Mouse (Mus musculus): ENCODE measurements around the gene Hk3. TPM values are rescaled to one million over a fixed set of nuclear protein-coding genes. Genes with fewer than 3 reads are reported as not detected.

Gene Hk3
- polyA plus RNA-seq (2014; fragmentation: Illumina TruSeq; extraction: RNeasy Lipid Tissue Mini Kit (QIAGEN cat#74804)) = not detected

DNA sequence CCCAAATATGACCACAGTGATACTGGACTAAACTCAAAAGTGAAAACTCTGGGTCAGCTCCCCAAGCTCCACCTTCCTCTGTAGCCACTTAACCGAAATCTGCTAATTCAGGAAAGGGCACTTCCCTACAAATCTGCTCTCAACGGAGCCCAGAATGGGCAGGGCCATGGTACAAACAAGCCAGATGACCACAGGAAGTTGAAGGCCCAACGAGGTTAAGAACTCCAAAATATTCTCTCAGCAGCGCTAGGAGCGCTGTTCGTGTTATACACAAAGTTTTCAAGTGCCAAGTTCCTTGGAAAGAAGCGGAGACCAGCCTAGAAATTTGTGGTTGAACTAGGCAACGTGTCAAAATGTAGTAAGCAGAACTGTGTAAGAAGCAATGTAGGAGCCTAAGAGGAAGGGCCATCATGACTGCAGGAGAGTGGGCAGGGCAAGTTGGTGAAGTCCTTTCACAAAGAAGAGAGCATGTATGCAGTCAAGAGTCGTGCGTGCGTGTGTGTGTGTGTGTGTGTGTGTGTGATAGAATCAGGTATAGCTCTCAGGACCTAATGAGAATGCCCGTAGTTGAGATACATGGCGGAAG is at the start of gene Hk3:
Hk3 (minus strand) TSS at position 192 of the 586 bp plus-strand sequence.

Other genes with a start within 250 kb of the Hk3 start
- 8.2 TPM for gene Eif4e1b, start 237.4 kb downstream of the Hk3 start, polyA plus RNA-seq (2014; fragmentation: Illumina TruSeq; extraction: RNeasy Lipid Tissue Mini Kit (QIAGEN cat#74804))
- 1.3 TPM for gene Tspan17, start 232.0 kb downstream of the Hk3 start, polyA plus RNA-seq (2014; fragmentation: Illumina TruSeq; extraction: RNeasy Lipid Tissue Mini Kit (QIAGEN cat#74804))
- gene Unc5a, start 72.0 kb downstream of the Hk3 start, polyA plus RNA-seq (2014; fragmentation: Illumina TruSeq; extraction: RNeasy Lipid Tissue Mini Kit (QIAGEN cat#74804)) = not detected
- 46.3 TPM for gene Uimc1, start 78.9 kb upstream of the Hk3 start, polyA plus RNA-seq (2014; fragmentation: Illumina TruSeq; extraction: RNeasy Lipid Tissue Mini Kit (QIAGEN cat#74804))
- gene Zfp346, start 83.9 kb upstream of the Hk3 start, polyA plus RNA-seq (2014; fragmentation: Illumina TruSeq; extraction: RNeasy Lipid Tissue Mini Kit (QIAGEN cat#74804)) = 8.5 TPM
- gene Gm17617, start 112.2 kb upstream of the Hk3 start, polyA plus RNA-seq (2014; fragmentation: Illumina TruSeq; extraction: RNeasy Lipid Tissue Mini Kit (QIAGEN cat#74804)) = not detected
- 0.34 TPM for gene Fgfr4, start 131.3 kb upstream of the Hk3 start, polyA plus RNA-seq (2014; fragmentation: Illumina TruSeq; extraction: RNeasy Lipid Tissue Mini Kit (QIAGEN cat#74804))
- gene Nsd1, start 188.4 kb upstream of the Hk3 start, polyA plus RNA-seq (2014; fragmentation: Illumina TruSeq; extraction: RNeasy Lipid Tissue Mini Kit (QIAGEN cat#74804)) = 125 TPM

Data from ovary, adult 10 weeks (tissue).